Mouse (Mus musculus) layer of hippocampus, adult 2 months (tissue): ENCODE results near the gene Samd11. TPM values are rescaled to one million over a fixed set of nuclear protein-coding genes. Genes with fewer than 3 reads are reported as not detected.

Experiments used
- DNase-seq, 2 experiments: peaks; one replicate each; pipeline ENCODE4 v3.0.0; 2022; ENCODE audit warnings: low spot score in 2 of 2
- H3K27ac ChIP-seq: fragments of 200-600 bp; 2 replicates; pipeline ENCODE4 v1.8.1; 2022
- H3K4me3 ChIP-seq: fragments of 200-600 bp; 2 replicates; pipeline ENCODE4 v1.8.1; 2022; ENCODE audit warnings: mild to moderate bottlenecking
- CTCF ChIP-seq: fragments of 200-600 bp; conservative IDR thresholded peaks from 2 replicates; pipeline ENCODE4 v1.8.1; 2022; ENCODE audit warnings: antibody characterized with exemption, mild to moderate bottlenecking, moderate library complexity
- long read RNA-seq, 2 experiments: library from polyadenylated mRNA; stranded (forward); transcript quantifications; one replicate each; pipeline ENCODE4 v2.0.0; 2021; ENCODE audit warnings: borderline mapping rate in 2 of 2
- total RNA-seq, 2 experiments: library from RNA; stranded (reverse); gene quantifications; 2 replicates each; pipeline ENCODE4 v1.2.3; 2021

Gene Samd11
- 1 to 10 TPM; 4.8 to 5.4 TPM for total RNA-seq
- long read RNA-seq, experiment 1, partial matches to known transcripts: 1 of 2 reads
- long read RNA-seq, experiment 1, other reads (novel, unspliced or antisense): 1 of 2 reads
- long read RNA-seq, experiment 2, partial matches to known transcripts: 1 of 4 reads
- long read RNA-seq, experiment 2, other reads (novel, unspliced or antisense): 2 of 4 reads

DNA sequence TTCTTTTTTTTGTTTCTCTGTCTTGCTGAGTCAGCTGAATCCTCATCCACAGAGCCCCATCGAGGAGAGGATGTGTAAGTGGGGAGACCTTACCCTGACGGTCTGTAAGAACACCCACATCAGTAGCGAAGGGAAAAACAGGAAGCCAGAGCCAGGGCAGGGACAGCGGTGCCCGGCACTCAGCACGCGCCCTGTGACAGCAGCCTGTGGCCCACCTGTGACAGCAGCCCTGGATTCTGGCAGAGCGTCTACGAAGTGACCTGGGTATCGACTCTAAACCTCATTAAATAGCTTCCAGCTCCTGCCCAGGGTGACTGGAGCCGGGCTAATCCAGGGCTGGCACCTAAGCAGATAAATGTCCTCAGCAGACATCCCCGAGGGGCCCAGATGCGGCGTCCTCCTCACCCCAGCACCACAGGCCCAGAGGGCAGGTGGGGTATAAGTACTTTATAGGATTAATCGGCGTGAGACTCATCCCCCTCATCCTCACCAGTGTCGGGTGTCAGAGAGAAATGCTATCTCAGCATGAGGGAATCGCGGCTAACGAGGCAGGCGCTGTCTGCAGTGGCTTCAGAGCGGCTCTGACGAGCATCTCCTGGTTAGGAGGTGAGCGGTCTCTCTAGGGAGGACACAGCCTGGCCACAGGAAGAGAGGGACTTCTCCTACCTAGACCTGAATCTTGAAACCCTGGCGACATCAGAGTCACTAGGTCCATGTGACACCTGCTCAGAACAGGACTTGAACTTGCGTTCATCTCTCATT lies at the start of gene Samd11:
Gene Samd11 (minus strand): TSS at position 580 of the 762 bp plus-strand sequence.
- Histone ChIP-seq H3K4me3 (no peak within 1 kb of the TSS), H3K27ac (peak within 1 kb of the TSS; percentile 39; the same call in 1 of the 2 replicates)
- DNase-seq: no peak
- no peak for TF ChIP-seq CTCF

- DNase-seq: no peak
- Histone ChIP-seq H3K27ac (0 out of 2 replicates have a peak overlapping the region, but pooled peaks have one; percentile 39), H3K4me3 (0 out of 2 replicates have a peak overlapping the region, but pooled peaks have one; percentile 11)
- TF ChIP-seq CTCF: no peak
These were observed 938 bp downstream of the Samd11 start for GRCm38 (mm10) chr4:156254361-156255077.

- H3K4me3 ChIP-seq: no peak overlapping the region
- no peak overlapping the region for H3K27ac ChIP-seq
- TF ChIP-seq CTCF: no peak
- no peak for DNase-seq
These were observed 2.4 kb downstream of the Samd11 start for GRCm38 (mm10) chr4:156253043-156253442.

- Histone ChIP-seq H3K4me3 (no peak overlapping the region), H3K27ac (no peak overlapping the region)
- no peak for TF ChIP-seq CTCF
- DNase-seq: no peak
These were observed 2.8 kb downstream of the Samd11 start for GRCm38 (mm10) chr4:156252619-156253018.

- H3K27ac ChIP-seq: no peak overlapping the region
- H3K4me3 ChIP-seq: no peak overlapping the region
- DNase-seq: no peak
- TF ChIP-seq CTCF: no peak
These were observed 3.3 kb downstream of the Samd11 start for GRCm38 (mm10) chr4:156252140-156252539.

DNA sequence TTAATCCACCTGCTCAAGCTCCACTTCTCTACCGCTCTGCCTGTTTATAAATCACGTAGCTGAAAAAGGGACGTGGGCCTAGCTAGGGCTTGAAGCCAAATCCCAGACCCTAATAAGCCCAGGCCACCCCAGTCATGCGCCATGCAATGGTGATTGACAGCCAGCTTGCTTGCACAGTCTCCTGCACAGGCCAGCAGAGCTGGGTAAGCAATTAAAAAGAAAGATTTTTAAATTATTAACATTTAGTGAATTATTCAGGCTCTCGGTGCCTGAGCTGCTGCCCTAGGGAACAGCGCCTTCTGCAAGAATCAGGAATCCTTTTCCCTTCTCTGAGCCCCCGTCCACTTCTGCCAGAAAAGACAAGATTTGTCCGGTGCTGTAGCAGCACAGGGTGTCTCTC lies 4.4 kb downstream of the Samd11 start:
- H3K27ac ChIP-seq: no peak overlapping the region
- TF ChIP-seq CTCF: no peak
- no peak for DNase-seq
- no peak overlapping the region for H3K4me3 ChIP-seq

DNA sequence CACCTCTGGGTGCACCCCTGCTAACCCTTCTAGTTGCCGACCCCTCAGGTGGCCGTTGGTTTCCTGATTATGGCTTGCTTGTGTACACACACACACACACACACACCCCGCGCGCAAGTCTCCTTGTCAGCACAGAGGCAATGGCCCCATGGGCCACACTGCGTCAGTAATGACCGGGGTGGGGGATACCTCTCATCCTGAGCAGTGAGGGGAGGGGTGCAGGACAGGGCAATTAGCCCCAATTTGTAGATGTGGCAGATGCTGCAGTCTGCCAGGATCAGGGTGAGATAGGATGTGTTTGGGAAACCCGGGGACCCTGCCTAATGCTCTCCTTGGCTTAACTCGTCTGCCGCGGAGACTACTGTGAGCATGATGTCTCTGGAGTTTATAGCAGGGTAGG lies 5.9 kb downstream of the Samd11 start:
- Histone ChIP-seq H3K27ac (no peak overlapping the region), H3K4me3 (no peak overlapping the region)
- TF ChIP-seq CTCF: no peak
- no peak for DNase-seq

- DNase-seq: no peak
- no peak for TF ChIP-seq CTCF
- Histone ChIP-seq H3K27ac (no peak overlapping the region), H3K4me3 (peak overlapping the region; percentile 23)
These were observed 18.6 kb downstream of the Samd11 start for GRCm38 (mm10) chr4:156236651-156237447.

DNA sequence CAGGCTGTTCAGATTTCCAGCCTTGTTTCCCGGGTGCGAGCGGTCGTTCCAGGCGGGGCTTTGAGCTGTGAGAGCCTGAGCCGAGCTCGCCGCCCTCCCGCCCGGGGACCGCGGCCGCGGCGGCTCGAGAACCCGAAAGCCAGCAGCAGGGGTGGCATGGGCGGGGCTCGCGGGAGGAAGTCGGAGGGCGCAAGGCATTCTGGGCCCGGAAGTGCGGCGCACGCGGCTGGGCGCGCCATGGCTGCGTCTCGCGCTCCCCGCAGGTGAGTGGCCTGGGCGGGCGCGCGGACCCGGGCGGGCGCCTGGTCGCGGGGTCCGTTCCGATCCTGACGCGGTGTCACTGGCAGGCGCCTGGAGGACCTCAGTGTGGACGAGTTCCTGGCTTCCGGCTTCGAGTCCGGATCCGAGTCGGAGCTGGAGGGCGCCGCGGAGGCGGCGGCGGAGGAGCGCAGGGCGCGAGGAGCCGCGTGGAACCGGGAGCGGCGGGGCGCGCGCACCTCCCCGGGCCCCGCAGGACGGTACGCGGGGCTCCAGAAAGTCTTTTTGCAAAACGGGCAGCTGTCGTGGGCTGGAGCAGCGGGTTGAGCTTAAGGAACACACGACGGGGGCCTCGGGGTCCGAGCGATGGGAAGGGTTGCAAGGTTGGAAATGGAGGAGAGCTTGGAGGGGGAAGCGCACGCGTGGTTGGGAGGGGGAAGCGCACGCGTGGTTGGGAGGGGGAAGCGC lies 19.5 kb downstream of the Samd11 start, which contains the start of gene Noc2l:
Gene Noc2l (plus strand): TSS at position 203 of the 726 bp plus-strand sequence.
- peak within 1 kb of the TSS; percentile 95 for H3K27ac ChIP-seq
- peak within 1 kb of the TSS; percentile 73 for H3K4me3 ChIP-seq
- DNase-seq: peak; percentile 89
- TF ChIP-seq CTCF: no peak

DNA sequence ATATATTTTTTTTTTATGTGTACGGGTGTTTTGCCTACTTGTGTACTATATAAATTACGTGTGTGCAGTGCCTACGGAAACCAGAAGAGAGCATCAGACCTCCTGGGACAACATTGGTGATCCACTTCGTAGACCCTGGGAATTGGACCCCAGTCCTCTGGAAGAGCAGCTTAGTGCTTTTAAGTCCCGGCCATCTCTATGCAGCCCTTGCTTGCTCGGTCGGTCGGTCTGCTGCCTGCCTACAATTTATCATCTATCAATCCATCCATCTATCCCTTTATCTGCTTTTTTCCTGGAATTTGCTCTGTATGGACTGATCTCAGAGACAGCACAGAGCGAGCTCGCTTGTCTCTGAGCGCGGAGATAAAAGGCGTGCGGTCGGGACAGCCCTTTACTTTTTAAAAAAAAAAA lies 20.1 kb downstream of the Samd11 start:
- Histone ChIP-seq H3K4me3 (peak overlapping the region; percentile 73), H3K27ac (peak overlapping the region; percentile 86)
- DNase-seq: no peak
- peak; percentile 36; the same call in 1 of the 2 replicates for TF ChIP-seq CTCF

- no peak for TF ChIP-seq CTCF
- Histone ChIP-seq H3K27ac (peak within 1 kb of the TSS; percentile 95), H3K4me3 (peak within 1 kb of the TSS; percentile 73)
- DNase-seq: peak; percentile 50 to 73
These were observed 20.7 kb downstream of the Samd11 start, which contains the start of gene Plekhn1 for GRCm38 (mm10) chr4:156234701-156235213. Gene Plekhn1, minus strand, starts transcription at chr4:156234857.
